Mouse (Mus musculus): ENCODE measurements around the gene Pou3f3.

DNA sequence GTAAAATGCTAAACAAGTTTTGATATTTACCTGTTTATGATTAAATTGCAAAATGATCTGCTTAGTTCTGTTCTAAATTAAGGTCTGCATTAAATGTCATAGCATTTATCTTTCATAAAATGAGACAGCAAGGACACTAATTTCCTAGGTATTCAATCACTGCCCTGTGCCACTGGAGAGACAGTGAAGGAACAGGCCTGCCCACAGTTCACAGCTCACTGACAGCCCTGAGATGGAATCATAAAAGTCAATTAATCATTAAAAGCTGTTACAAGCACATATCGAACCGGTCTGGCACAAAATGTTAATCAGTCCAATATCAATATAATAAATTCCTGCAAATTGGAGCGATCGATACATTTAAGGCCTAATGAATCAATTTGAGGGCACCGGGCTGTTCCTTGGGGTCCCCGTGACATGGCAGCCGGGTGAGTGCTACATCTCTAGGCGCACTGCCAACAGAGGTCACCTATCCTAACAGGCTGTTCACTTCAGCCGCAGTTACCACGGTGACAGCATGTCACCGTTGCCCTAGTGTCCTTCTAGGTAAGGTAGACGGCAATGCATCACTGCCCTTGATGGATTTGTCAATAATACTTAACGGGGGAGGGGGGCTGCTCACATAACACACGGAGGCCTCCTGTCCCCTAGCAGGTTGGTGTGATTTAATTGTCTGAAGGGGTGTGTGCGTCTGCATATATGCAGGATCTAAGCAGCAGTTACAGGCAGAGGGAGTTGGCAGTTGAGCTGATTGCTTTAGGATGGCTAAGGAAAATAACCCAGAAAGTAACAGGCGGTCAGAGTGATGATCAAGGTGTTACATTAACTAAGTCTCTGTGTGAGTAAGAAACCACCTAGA lies 46.0 kb downstream of the Pou3f3 start:
- TF ChIP-seq CTCF (conservative IDR thresholded peaks at IDR 0.05; ENCODE audit: low read length) (no peak), POU5F1 (IDR thresholded peaks at IDR 0.05; ENCODE audit: borderline replicate concordance, low read length) (no peak)

Data from E14TG2a.4 (cell line).